Mouse (Mus musculus) c-Kit-positive CD71-negative TER-119-negative erythroid progenitor cells, embryonic 14.5 days (primary cell): ENCODE measurements around the gene Hormad2.

Source experiments
- DNase-seq: peaks from one replicate; pipeline ENCODE4 v3.0.0-alpha.2; 2013; ENCODE audit warnings: low read depth

The Hormad2 gene

DNA sequence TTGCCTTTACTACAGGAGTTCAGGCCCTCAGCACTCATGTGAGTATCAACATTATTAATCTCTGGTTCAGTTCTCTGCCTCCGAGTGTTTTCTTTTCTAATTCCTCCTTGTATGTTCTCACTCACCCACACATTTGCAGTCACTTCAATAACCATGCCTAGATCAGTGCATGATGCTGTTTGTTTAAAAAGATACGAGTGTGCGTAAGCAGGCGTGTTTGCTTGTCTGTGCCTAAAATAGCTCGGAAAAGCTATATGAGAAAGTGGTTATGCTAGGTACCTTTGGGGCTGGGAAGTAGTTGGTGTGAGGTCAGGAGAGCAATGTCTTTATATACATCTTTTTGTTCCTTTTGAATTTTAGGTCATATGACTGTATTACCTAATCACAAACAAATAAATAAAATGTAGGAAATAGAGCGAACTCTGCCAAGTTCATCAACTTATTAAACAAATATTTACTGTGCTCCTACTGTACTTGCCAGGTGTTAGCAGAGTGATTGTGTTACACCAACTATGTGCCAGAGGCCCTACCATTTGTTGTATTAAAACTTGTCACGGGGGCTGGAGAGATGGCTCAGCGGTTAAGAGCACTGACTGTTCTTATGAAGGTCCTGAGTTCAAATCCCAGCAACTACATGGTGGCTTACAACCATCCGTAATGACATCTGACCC lies 100.7 kb downstream of the Hormad2 start:
- DNase-seq: no peak

DNA sequence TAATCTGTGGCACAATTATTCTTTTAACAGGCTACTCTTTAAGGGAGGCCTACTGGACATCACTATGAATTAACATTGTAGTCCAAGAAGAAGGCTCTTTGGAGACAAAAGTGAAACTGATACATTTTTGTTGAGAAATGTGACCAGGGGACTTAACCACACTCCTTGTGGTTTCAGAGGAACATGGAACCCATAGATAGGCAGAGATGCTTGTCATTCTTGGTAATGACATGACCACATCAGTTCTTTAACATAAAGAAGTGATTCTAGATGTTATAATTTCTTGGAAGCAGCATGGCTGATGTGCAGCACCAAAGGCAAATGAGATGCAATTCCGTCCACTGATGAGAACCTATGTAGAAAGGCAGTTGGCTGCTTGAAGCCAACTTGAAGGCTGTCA lies 101.6 kb downstream of the Hormad2 start:
- no peak for DNase-seq

DNA sequence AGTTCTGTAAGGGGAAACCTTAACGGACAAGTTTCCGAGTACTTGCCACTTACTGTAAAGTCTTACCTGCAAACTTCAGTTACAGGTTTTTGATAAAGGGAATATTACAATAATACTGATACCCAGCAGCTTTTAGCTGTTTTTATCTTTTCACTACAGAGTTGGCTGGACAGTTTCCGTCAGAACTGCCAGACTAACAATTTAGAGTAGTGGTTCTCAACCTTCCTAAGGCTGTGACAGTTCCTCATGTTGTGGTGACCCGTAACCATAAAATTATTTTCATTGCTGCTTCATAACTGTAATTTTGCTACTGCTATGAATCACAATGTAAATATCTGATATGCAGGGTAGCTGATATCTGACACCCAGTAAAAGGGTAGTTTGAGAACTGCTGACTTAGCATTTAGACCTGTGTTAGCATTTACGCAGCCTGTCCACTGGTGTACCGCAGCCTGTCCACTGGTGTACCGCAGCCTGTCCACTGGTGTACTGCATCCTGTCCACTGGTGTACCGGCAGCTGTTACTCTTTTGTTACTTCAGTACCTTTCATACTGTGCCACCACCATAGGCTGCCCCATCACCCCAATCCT lies 104.1 kb downstream of the Hormad2 start:
- DNase-seq: no peak

- no peak for DNase-seq
Observed at GRCm38 (mm10) chr11:4335810-4336692, 104.9 kb downstream of the Hormad2 start.

DNA sequence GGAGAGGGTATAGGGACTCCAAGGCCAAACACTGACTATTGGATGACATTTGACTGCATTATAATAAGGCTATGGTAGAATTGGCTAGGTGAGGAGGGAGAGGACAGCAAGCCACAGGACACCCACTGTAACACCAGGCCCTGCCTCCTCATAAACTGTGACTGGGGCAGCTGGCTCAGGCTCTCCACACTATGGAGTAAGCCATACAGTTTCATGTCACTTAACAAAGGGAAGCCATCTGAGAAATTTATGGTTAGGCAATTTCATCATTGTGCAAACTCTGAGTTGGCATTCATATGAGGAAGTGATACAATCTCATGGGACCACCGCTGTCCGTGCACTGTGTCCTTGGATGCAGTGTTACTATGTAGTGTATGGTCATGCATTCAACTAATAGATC lies 107.9 kb downstream of the Hormad2 start:
- peak; percentile 35 for DNase-seq

- no peak for DNase-seq
Observed at GRCm38 (mm10) chr11:4328188-4328587, 112.7 kb downstream of the Hormad2 start.

GRCm38 (mm10) chr11:4323481-4323880 lies 117.4 kb downstream of the Hormad2 start:
- no peak for DNase-seq

DNA sequence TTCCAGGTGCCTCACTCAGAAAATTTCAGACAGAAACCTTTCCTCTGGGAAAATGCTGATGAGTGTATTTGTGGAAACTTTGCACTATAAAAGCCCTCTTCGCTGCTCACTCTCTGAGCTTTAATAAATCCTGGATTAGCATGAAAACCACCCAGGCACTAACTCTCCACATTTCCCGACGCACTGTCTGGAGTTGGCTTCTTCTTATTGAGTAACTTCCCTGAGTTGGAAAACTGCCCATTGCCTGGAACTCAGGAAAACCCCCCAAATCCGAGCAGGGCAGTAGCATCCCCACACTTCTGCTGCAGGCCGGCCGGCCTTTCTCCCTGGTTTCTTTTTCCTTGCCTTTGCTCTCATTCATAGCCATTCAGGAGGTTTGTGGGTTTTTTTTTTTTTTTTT lies 118.0 kb downstream of the Hormad2 start:
- no peak for DNase-seq

GRCm38 (mm10) chr11:4320876-4321275 lies 120.0 kb downstream of the Hormad2 start:
- DNase-seq: no peak

DNA sequence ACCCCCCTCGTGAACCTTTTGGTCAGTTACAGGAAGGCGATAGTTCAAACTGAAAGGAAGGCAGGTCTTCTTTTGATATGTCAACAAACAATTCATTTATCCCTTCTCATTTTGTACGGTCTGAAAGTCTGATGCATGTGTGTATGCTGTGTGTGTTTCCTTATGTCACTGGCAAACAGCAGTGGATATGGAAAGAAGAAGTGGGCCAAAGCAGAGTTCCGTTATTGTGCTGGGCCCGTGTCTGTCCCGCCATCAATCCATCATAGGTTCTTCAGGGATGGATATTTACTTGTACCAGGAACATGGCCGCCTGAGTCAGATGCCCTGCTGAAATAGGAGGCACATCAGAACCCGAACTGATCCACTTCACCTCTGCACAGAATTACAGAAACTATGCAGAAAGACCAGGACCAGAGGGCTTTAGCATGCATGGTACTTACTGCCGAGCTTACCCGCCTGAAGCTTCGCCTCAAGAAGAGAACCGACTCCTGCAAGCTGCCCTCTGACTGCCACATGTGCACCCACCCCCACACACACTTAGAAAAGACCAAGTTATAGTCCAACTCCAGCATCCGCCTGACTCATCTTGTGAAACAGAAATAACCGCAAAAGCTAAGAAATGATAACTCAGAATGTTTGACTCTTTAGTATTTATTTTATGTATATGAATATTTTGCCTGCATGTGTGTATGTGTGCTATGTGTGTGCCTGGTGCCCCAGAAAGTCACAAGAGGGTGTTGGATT lies 121.5 kb downstream of the Hormad2 start:
- DNase-seq: no peak

DNA sequence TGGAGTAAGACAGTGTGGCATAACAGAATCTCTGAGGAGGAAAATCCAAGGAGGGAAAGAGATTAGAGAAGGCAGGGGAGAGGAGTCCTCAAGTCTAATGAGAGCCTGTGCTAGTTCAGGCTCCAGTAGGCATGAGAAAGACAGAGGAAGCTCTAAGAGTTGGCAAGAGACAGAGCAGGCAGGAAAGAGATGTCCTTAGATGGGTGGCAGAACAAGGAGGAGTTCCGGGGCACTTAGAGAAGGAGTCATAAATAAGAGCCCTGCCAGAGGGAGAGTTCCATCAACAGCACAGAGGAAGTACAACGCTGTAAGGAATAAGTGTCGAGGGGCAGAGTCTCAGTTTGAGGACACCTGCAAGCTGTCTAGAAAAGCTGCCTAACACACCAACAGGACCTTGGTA lies 122.9 kb downstream of the Hormad2 start:
- no peak for DNase-seq

DNA sequence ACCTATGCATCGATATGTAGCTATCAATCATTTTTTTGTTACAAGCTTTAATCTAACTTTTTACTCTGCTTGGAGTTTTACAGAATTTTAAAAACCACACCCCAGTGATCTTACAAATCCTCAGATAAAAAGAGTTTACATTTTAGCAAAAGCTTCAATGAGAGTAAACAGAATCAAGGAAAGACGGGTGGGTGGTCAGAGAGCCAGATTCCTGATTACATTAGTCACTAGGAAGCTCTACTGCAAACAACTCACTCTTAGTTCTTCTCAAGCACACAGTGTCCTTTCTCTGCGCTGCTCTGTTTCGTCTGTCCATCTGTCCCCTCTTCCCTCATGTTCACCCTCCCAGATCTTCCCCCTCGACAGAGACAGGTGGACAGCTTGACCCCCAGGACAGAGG lies 123.6 kb downstream of the Hormad2 start:
- no peak for DNase-seq

DNA sequence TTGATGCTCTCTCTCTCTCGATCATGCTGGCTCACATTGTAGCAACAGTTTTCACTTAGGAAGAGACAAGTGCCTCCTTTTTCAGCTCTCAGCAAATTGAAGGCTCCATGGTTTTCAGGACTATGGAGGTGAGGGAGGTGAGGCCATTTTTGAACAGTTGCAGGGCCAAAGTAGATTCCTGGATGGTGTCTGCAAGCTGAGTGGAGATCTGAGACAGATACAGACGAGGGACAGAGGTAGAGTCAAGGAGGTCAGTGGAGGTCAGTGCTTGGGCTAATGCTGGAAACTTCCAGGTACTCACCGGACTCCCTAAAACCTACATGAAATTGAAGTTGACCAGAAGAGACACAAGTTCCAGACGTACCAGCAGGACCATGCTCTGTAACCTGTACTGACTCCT lies 128.7 kb downstream of the Hormad2 start:
- no peak for DNase-seq

DNA sequence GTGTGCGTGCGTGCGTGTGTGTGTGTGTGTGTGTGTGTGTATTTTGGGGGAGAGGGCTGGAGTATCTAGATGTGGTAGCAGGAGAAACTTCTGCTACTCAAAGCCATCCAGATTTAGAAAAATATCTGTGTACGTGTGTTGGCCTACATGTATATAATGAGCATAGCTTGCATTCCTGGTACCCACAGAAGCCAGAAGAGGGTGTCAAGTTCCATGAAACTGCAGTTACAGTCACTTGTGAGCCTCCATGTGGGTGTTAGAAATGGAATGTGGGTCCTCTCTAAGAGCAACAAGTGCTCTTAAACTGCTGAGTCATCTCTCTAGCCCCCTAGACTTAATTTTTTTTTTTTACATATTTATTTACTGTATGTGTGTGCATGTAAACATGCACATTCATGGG lies 130.6 kb downstream of the Hormad2 start:
- DNase-seq: no peak

GRCm38 (mm10) chr11:4309613-4310012 lies 131.3 kb downstream of the Hormad2 start:
- DNase-seq: no peak

- no peak for DNase-seq
Observed at GRCm38 (mm10) chr11:4308514-4309450, 132.1 kb downstream of the Hormad2 start.

DNA sequence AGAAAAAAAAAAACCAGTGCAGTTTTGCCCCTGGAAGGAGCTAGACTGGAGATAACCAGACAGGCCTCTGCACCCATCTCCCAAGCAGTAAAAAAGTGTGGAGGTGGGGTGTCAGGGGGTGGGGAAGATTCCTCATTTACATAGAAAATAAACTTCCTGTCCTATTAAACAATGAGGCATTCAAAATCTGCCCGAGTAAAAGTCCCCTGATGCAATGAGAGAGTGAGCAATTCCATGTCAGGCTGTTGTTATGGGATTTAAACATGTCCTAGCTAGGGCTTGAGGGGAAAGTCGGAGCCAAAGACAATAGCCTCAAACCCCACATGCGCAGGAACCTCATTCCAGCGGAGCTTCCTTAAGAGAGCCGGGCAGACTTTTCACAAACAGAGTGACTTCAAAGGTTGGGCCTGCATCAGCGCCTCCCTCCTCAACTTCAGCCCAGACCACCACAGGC lies 132.8 kb downstream of the Hormad2 start:
- DNase-seq: no peak

DNA sequence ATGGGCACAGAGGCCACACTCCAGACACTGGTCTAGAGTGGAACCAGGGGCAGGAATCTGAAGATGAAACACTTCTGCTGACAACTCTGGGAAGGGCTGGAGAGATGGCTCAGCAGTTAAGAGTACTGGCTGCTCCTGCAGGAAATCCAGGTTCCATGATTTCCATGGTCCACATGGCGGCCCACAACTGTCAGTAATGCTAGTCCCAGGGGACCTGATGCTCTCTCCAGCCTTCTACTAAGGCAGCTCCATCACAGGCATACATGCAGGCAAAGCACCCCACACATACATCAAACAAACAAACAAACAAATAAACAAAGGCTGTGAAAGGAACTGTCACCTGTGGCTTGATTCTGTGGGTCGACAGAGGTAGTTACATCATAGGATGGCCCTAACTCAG lies 134.8 kb downstream of the Hormad2 start:
- DNase-seq: no peak

GRCm38 (mm10) chr11:4305090-4305489 lies 135.8 kb downstream of the Hormad2 start:
- no peak for DNase-seq

GRCm38 (mm10) chr11:4304203-4304602 lies 136.7 kb downstream of the Hormad2 start:
- DNase-seq: no peak

- no peak for DNase-seq
Observed at GRCm38 (mm10) chr11:4303033-4303432, 137.9 kb downstream of the Hormad2 start.
